Mouse (Mus musculus): ENCODE results near the gene Fcgrt.

DNA sequence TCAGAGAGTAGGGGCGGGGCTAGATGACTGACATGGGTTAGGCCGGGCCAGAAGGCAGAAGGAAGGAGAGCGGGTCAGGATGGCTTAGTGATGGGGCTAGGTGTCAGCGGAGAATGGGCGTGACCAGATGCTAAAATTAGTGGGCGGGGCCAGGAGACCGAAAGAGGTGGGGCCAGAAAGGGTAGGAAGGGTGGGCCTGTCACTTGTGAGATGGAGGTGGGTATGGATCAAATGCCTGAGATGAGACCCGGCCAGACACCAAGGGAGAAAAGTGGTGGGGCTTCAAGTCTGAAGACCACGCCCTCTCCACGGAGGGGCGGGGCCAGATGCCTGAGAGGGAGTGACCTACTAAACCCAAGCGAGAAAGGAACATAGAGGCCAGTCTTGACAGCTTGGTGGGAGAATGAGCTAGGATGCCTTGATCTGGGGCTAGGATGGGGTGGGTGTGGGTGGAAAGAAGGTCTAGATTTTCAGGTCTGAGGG lies 30.9 kb upstream of the Fcgrt start:
- TF ChIP-seq CTCF (IDR thresholded peaks at IDR 0.05; ENCODE audit: borderline replicate concordance, control insufficient read depth, extremely low read depth, insufficient read depth, low read length, poor library complexity): no peak
- no peak for TF ChIP-seq POLR2A (IDR thresholded peaks at IDR 0.05; ENCODE audit: control insufficient read depth, extremely low read depth, insufficient read depth, low read length, poor library complexity)

All from thymus, adult 2 months (tissue).